Mouse (Mus musculus): ENCODE data around the gene Lrrfip1. TPM values are rescaled to one million over a fixed set of nuclear protein-coding genes. Genes with fewer than 3 reads are reported as not detected.

Gene Lrrfip1
- polyA plus RNA-seq, 1 experiment from 2014 or later = 58.6 TPM

DNA sequence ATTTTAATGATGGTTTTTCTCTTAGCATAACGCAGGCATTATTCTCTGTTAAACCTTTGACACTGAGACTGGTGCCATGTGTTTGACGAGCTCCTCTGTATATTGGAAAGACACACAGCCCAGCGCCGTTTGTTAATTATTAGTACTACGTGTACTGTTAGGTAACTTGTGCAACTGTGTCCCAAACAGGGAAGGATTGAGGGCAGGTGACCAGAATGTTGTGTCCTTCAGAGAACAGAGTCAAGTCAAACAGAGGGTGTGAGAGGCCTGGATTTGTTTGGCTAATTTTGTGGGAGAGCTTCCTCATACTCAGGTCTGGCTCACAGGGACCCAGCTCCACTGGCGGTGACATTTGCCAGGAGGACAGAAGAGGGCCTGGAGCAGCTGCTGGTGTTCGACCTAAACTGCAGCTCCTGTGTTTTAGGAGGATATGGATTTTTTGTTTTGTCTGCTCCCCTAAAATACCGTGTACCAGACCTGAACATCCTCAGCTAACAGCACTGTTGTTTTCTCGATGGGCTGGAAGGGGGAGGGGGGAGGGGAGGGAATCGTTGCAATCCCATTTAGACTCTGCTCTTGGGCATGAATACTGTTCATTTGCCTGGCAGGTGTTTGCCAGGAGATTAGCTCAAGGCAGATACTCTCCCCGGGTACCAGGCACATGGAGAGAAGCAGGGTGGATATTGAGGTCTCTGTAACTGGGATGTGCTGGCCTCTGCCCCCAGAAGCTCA, 103.3 kb downstream of the Lrrfip1 start:
- H3K27me3 ChIP-seq (replicated peaks; ENCODE audit: control insufficient read depth, insufficient read depth, low read length) = no peaks in the 10 kb centered on the region
- H3K4me2 ChIP-seq (ENCODE audit: low read depth, low read length) = no peak overlapping the region
- no peak overlapping the region for H3K27ac ChIP-seq (replicated peaks; ENCODE audit: low read depth, low read length)
- no peak for ATAC-seq (ENCODE audit: low read depth)
- no peak for DNase-seq (ENCODE audit: low spot score)
- no peaks in the 10 kb centered on the region for H3K9me3 ChIP-seq (ENCODE audit: control insufficient read depth, low read length)
- no peaks in the 10 kb centered on the region for H3K4me1 ChIP-seq (ENCODE audit: control insufficient read depth, insufficient read depth, low read length)
- H3K36me3 ChIP-seq (ENCODE audit: control insufficient read depth, insufficient read depth, low read length) = peaks cover 36% of the 10 kb centered on the region; the same call in 1 of the 2 replicates
- no peak overlapping the region for H3K4me3 ChIP-seq (ENCODE audit: low read depth, low read length)
- no peak overlapping the region for H3K9ac ChIP-seq (ENCODE audit: low read depth, low read length)
- 79% methylated on average over 11 of the region's 11 CpGs for WGBS

DNA sequence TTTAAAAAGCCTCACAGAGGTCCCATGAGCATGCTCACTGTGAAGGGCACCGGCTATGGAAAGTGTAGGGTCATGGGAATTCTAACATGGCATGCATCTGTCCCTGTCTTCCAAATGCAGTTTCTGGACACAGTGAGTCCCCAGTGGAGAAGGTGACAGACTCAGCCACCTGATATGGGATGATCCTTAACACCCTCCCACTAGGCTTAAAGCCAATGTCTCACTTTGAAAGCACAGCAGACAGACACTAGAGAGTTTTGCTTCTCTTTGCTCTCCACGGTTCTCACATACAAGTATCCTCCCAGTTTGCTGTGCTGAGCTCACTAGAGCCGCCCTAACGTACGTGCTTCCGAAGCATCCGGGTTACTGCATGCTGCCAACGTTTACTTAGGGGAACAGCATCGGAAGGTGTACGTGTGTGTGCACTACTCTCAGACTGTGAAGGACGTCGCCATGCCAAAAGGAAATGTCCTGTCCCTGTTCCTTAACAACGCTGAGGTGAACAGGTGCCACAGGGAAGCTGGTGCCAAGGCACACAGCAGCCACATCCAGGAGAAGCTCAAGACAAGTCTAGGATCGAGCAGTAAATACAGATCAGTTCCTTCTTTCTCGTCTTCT, 104.9 kb downstream of the Lrrfip1 start:
- no peak overlapping the region for H3K9ac ChIP-seq (ENCODE audit: low read depth, low read length)
- no peak for DNase-seq (ENCODE audit: low spot score)
- no peak overlapping the region for H3K4me3 ChIP-seq (ENCODE audit: low read depth, low read length)
- no peak for ATAC-seq (ENCODE audit: low read depth)
- no peaks in the 10 kb centered on the region for H3K9me3 ChIP-seq (ENCODE audit: control insufficient read depth, low read length)
- no peak overlapping the region for H3K4me2 ChIP-seq (ENCODE audit: low read depth, low read length)
- H3K27ac ChIP-seq (replicated peaks; ENCODE audit: low read depth, low read length) = no peak overlapping the region
- H3K4me1 ChIP-seq (ENCODE audit: control insufficient read depth, insufficient read depth, low read length) = no peaks in the 10 kb centered on the region
- whole genome bisulfite sequencing = 90% methylated on average over 15 of the region's 15 CpGs
- H3K36me3 ChIP-seq (ENCODE audit: control insufficient read depth, insufficient read depth, low read length) = peaks cover 43% of the 10 kb centered on the region; the same call in 1 of the 2 replicates
- no peaks in the 10 kb centered on the region for H3K27me3 ChIP-seq (replicated peaks; ENCODE audit: control insufficient read depth, insufficient read depth, low read length)

DNA sequence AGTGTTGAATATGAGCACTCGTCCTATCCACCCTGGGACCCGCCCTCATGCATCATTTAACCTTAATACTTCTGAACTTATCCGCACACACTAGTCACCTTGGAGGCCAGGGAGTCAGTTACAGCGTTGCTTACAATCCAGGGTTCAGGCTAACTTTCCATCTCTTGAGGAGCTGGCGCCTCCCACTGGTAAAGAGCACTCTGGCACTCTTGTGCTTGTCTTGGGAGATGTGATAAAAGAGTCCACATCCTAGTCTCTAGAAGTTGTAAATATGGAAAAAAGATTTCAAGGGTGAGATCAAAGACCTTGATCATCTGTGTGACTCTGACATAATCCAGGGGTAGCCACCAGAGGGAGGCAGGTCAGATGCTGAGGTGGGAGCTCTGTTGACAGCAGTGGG, 109.0 kb downstream of the Lrrfip1 start:
- no peak overlapping the region for H3K9ac ChIP-seq (ENCODE audit: low read depth, low read length)
- no peaks in the 10 kb centered on the region for H3K27me3 ChIP-seq (replicated peaks; ENCODE audit: control insufficient read depth, insufficient read depth, low read length)
- DNase-seq (ENCODE audit: low spot score) (no peak), ATAC-seq (ENCODE audit: low read depth) (no peak)
- peaks cover 47% of the 10 kb centered on the region for H3K36me3 ChIP-seq (ENCODE audit: control insufficient read depth, insufficient read depth, low read length)
- no peak overlapping the region for H3K4me2 ChIP-seq (ENCODE audit: low read depth, low read length)
- H3K9me3 ChIP-seq (ENCODE audit: control insufficient read depth, low read length) = no peaks in the 10 kb centered on the region
- no peaks in the 10 kb centered on the region for H3K4me1 ChIP-seq (ENCODE audit: control insufficient read depth, insufficient read depth, low read length)
- H3K4me3 ChIP-seq (ENCODE audit: low read depth, low read length) = no peak overlapping the region
- WGBS = 62% methylated on average over 5 of the region's 5 CpGs
- H3K27ac ChIP-seq (replicated peaks; ENCODE audit: low read depth, low read length) = no peak overlapping the region

DNA sequence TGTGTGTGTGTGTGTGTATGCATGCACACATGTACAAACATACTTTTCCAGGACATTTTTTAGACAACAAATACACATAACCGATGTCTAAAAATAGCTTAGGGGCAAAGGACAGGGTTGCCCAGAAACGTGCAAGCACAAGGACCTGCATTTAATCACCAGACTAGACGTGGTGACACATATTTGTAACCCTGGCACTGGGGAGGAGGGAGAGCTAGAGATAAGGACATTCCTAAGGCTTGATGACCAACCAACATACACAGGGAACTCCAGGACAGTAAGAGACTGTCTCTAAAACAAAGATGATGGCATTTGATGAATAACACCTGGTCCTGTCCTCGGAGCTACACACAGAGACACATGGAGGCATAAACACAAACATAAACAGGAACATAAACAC, 110.8 kb downstream of the Lrrfip1 start:
- WGBS = 48% methylated on average over 4 of the region's 4 CpGs
- H3K4me3 ChIP-seq (ENCODE audit: low read depth, low read length) = no peak overlapping the region
- no peak overlapping the region for H3K27ac ChIP-seq (replicated peaks; ENCODE audit: low read depth, low read length)
- no peak overlapping the region for H3K4me2 ChIP-seq (ENCODE audit: low read depth, low read length)
- no peaks in the 10 kb centered on the region for H3K9me3 ChIP-seq (ENCODE audit: control insufficient read depth, low read length)
- peaks cover 47% of the 10 kb centered on the region for H3K36me3 ChIP-seq (ENCODE audit: control insufficient read depth, insufficient read depth, low read length)
- DNase-seq (ENCODE audit: low spot score) (no peak), ATAC-seq (ENCODE audit: low read depth) (no peak)
- H3K9ac ChIP-seq (ENCODE audit: low read depth, low read length) = no peak overlapping the region
- H3K27me3 ChIP-seq (replicated peaks; ENCODE audit: control insufficient read depth, insufficient read depth, low read length) = no peaks in the 10 kb centered on the region
- H3K4me1 ChIP-seq (ENCODE audit: control insufficient read depth, insufficient read depth, low read length) = no peaks in the 10 kb centered on the region

DNA sequence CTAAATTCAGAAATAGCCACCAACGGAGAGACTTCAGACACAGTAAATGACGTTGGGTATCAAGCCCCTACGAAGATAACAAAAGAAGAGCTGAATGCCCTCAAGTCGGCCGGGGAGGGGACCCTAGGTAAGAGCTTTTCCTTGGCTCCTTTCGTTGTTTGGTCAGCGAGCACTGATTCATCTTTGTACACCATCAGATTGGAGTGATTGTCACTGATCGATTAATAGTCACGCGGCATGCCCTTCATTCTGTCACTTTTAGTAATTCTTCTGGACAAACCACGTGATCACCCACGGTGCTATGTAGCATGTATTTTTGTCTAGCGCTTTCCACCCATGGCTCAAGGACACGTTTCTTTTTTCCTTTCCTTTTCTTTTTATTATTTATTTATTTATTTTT, 113.6 kb downstream of the Lrrfip1 start:
- Histone ChIP-seq H3K36me3 (ENCODE audit: control insufficient read depth, insufficient read depth, low read length) (peaks cover 30% of the 10 kb centered on the region), H3K9me3 (ENCODE audit: control insufficient read depth, low read length) (no peaks in the 10 kb centered on the region), H3K27me3 (replicated peaks; ENCODE audit: control insufficient read depth, insufficient read depth, low read length) (no peaks in the 10 kb centered on the region), H3K4me1 (ENCODE audit: control insufficient read depth, insufficient read depth, low read length) (no peaks in the 10 kb centered on the region), H3K9ac (ENCODE audit: low read depth, low read length) (no peak overlapping the region), H3K4me3 (ENCODE audit: low read depth, low read length) (no peak overlapping the region), H3K4me2 (ENCODE audit: low read depth, low read length) (no peak overlapping the region), H3K27ac (replicated peaks; ENCODE audit: low read depth, low read length) (no peak overlapping the region)
- 95% methylated on average over 14 of the region's 14 CpGs for whole genome bisulfite sequencing
- no peak for ATAC-seq (ENCODE audit: low read depth)
- no peak for DNase-seq (ENCODE audit: low spot score)

DNA sequence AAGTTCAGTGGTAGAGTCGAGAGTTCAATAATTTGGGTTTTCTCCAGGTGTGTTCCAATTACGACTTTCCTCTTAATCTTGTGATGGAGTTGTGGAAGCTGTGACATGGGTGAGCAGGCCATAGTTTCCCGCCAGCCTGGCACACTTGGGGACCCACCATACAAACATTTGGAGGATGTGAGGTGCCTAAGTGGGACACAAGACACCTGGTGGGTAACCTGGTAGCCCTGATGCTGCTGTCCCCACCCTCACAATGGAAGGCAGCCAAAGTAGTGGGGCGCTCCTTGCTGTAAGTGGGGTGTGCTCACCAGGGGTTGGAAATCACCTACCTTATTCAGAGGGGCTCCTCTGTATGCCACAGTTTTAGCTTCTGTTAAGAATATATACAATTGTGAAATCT, 114.1 kb downstream of the Lrrfip1 start:
- 91% methylated on average over 4 of the region's 4 CpGs for WGBS
- Histone ChIP-seq H3K4me1 (ENCODE audit: control insufficient read depth, insufficient read depth, low read length) (no peaks in the 10 kb centered on the region), H3K27me3 (replicated peaks; ENCODE audit: control insufficient read depth, insufficient read depth, low read length) (no peaks in the 10 kb centered on the region), H3K36me3 (ENCODE audit: control insufficient read depth, insufficient read depth, low read length) (peaks cover 26% of the 10 kb centered on the region), H3K4me2 (ENCODE audit: low read depth, low read length) (no peak overlapping the region), H3K4me3 (ENCODE audit: low read depth, low read length) (no peak overlapping the region), H3K9ac (ENCODE audit: low read depth, low read length) (no peak overlapping the region), H3K27ac (replicated peaks; ENCODE audit: low read depth, low read length) (no peak overlapping the region), H3K9me3 (ENCODE audit: control insufficient read depth, low read length) (no peaks in the 10 kb centered on the region)
- no peak for DNase-seq (ENCODE audit: low spot score)
- ATAC-seq (ENCODE audit: low read depth) = no peak

GRCm38 (mm10) chr1:91122121-91122520, 123.6 kb downstream of the Lrrfip1 start:
- H3K4me2 ChIP-seq (ENCODE audit: low read depth, low read length) = no peak overlapping the region
- no peaks in the 10 kb centered on the region for H3K27me3 ChIP-seq (replicated peaks; ENCODE audit: control insufficient read depth, insufficient read depth, low read length)
- H3K36me3 ChIP-seq (ENCODE audit: control insufficient read depth, insufficient read depth, low read length) = peaks cover 49% of the 10 kb centered on the region
- H3K27ac ChIP-seq (replicated peaks; ENCODE audit: low read depth, low read length) = no peak overlapping the region
- no peak for ATAC-seq (ENCODE audit: low read depth)
- 76% methylated on average over 11 of the region's 11 CpGs for WGBS
- H3K4me3 ChIP-seq (ENCODE audit: low read depth, low read length) = no peak overlapping the region
- H3K9me3 ChIP-seq (ENCODE audit: control insufficient read depth, low read length) = no peaks in the 10 kb centered on the region
- no peak overlapping the region for H3K9ac ChIP-seq (ENCODE audit: low read depth, low read length)
- no peak for DNase-seq (ENCODE audit: low spot score)
- H3K4me1 ChIP-seq (ENCODE audit: control insufficient read depth, insufficient read depth, low read length) = no peaks in the 10 kb centered on the region

DNA sequence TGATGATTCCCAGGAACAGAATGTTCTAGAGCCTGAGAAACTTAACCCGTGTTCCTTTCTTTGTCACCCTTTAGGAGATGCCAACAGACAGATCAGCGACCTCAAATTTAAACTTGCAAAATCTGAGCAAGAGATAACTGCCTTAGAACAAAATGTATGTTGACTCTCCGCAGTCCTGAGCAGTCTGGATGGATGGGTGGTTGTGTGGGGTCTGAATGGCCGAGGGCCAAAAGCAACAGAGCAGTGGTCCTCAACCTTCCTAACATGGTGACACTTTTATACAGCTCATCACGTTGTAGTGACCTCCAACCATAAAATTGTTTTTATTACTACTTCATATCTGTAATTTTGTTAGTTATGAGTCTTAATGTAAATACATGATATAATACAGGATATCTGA, 124.5 kb downstream of the Lrrfip1 start:
- Histone ChIP-seq H3K4me3 (ENCODE audit: low read depth, low read length) (no peak overlapping the region), H3K9me3 (ENCODE audit: control insufficient read depth, low read length) (no peaks in the 10 kb centered on the region), H3K4me2 (ENCODE audit: low read depth, low read length) (no peak overlapping the region), H3K27ac (replicated peaks; ENCODE audit: low read depth, low read length) (no peak overlapping the region), H3K36me3 (ENCODE audit: control insufficient read depth, insufficient read depth, low read length) (peaks cover 53% of the 10 kb centered on the region), H3K9ac (ENCODE audit: low read depth, low read length) (no peak overlapping the region), H3K27me3 (replicated peaks; ENCODE audit: control insufficient read depth, insufficient read depth, low read length) (no peaks in the 10 kb centered on the region), H3K4me1 (ENCODE audit: control insufficient read depth, insufficient read depth, low read length) (no peaks in the 10 kb centered on the region)
- 88% methylated on average over 5 of the region's 5 CpGs for WGBS
- no peak for ATAC-seq (ENCODE audit: low read depth)
- DNase-seq (ENCODE audit: low spot score) = no peak

DNA sequence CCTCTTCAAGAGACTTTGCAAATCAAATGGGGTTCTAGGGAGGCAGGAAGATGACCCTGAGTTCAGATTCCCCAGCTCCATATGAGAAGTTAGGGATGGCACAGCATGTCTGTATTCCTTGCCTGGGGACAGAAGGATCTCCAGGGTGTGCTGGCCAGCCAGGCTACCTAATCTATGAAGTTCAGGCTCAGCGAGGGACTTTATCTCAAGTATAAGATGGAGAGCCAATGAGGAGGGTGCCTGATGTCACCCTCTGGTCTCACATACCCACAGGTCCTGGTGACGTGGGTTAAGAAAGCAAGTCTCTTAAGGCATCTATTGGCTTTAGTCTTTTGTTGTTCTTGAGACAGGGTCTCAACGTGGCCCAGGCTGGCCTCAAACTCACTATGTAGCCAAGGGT, 124.9 kb downstream of the Lrrfip1 start:
- Histone ChIP-seq H3K27me3 (replicated peaks; ENCODE audit: control insufficient read depth, insufficient read depth, low read length) (no peaks in the 10 kb centered on the region), H3K9ac (ENCODE audit: low read depth, low read length) (no peak overlapping the region), H3K9me3 (ENCODE audit: control insufficient read depth, low read length) (0 out of 2 replicates have a peak, but pooled peaks cover 4% of the 10 kb centered on the region), H3K4me1 (ENCODE audit: control insufficient read depth, insufficient read depth, low read length) (no peaks in the 10 kb centered on the region), H3K4me2 (ENCODE audit: low read depth, low read length) (no peak overlapping the region), H3K36me3 (ENCODE audit: control insufficient read depth, insufficient read depth, low read length) (peaks cover 58% of the 10 kb centered on the region), H3K4me3 (ENCODE audit: low read depth, low read length) (no peak overlapping the region), H3K27ac (replicated peaks; ENCODE audit: low read depth, low read length) (no peak overlapping the region)
- DNase-seq (ENCODE audit: low spot score) = no peak
- no peak for ATAC-seq (ENCODE audit: low read depth)
- WGBS = 98% methylated on average over 3 of the region's 3 CpGs
